Mouse (Mus musculus) WW6 (cell line): ENCODE data around the gene Tpm3.

Source experiments
- DNase-seq: peaks from one replicate; pipeline ENCODE4 v3.0.0-alpha.2; 2013; ENCODE audit warnings: low read depth, low spot score

Gene Tpm3

GRCm38 (mm10) chr3:90072294-90072693 is at the start of gene Tpm3:
TSS of gene Tpm3 (plus strand) at chr3:90072649.
- no peak for DNase-seq

- no peak for DNase-seq
Measured at GRCm38 (mm10) chr3:90034653-90035052, 37.8 kb upstream of the Tpm3 start.

GRCm38 (mm10) chr3:90036263-90036662 is 36.2 kb upstream of the Tpm3 start:
- DNase-seq: no peak

- no peak for DNase-seq
Measured at GRCm38 (mm10) chr3:90049691-90050090, 22.8 kb upstream of the Tpm3 start.

GRCm38 (mm10) chr3:90051441-90052350 is 20.8 kb upstream of the Tpm3 start, which contains the start of gene 4933434E20Rik:
TSS of gene 4933434E20Rik (plus strand) at chr3:90051636.
- DNase-seq: no peak

- peak; percentile 97 for DNase-seq
Measured at GRCm38 (mm10) chr3:90052351-90053241, 19.9 kb upstream of the Tpm3 start, which contains the start of gene Ubap2l. TSS of gene Ubap2l (minus strand) at chr3:90052628.

- no peak for DNase-seq
Measured at GRCm38 (mm10) chr3:90061549-90061948, 10.9 kb upstream of the Tpm3 start.

GRCm38 (mm10) chr3:90062539-90062938 is 9.9 kb upstream of the Tpm3 start:
- DNase-seq: no peak

- DNase-seq: no peak
Measured at GRCm38 (mm10) chr3:90064383-90064782, 8.1 kb upstream of the Tpm3 start.

- no peak for DNase-seq
Measured at GRCm38 (mm10) chr3:90065553-90065952, 6.9 kb upstream of the Tpm3 start.

GRCm38 (mm10) chr3:90067851-90068250 is 4.6 kb upstream of the Tpm3 start:
- DNase-seq: no peak

- no peak for DNase-seq
Measured at GRCm38 (mm10) chr3:90069688-90070087, 2.8 kb upstream of the Tpm3 start.

GRCm38 (mm10) chr3:90076921-90077716 is 4.7 kb downstream of the Tpm3 start:
- peak; percentile 74 for DNase-seq

GRCm38 (mm10) chr3:90078224-90078623 is 5.8 kb downstream of the Tpm3 start:
- no peak for DNase-seq

GRCm38 (mm10) chr3:90079133-90079762 is 6.8 kb downstream of the Tpm3 start:
- peak; percentile 96 for DNase-seq

GRCm38 (mm10) chr3:90079763-90080497 is 7.5 kb downstream of the Tpm3 start:
- DNase-seq: peak; percentile 74

GRCm38 (mm10) chr3:90080498-90080863 is 8.0 kb downstream of the Tpm3 start:
- no peak for DNase-seq

- no peak for DNase-seq
Measured at GRCm38 (mm10) chr3:90081365-90082240, 9.2 kb downstream of the Tpm3 start.

- no peak for DNase-seq
Measured at GRCm38 (mm10) chr3:90083034-90083433, 10.6 kb downstream of the Tpm3 start.
